Mouse (Mus musculus) forebrain, embryonic 10.5 days (tissue): Measurements from ENCODE around the gene Abcd3. TPM values are rescaled to one million over a fixed set of nuclear protein-coding genes. Genes with fewer than 3 reads are reported as not detected.

Experiments
- DNase-seq: peaks from one replicate; pipeline ENCODE4 v3.0.0-alpha.2; 2017; ENCODE audit warnings: low spot score; ENCODE audit errors: extremely low spot score
- H3K27ac ChIP-seq: fragments of 300-500 bp; sonication (generic); 2 replicates; pipeline ENCODE4 v1.5.1; 2016; ENCODE audit warnings: mild to moderate bottlenecking
- H3K27me3 ChIP-seq: fragments of 300-500 bp; sonication (generic); 2 replicates; pipeline ENCODE4 v1.6.1; 2016; ENCODE audit warnings: mild to moderate bottlenecking; ENCODE audit not compliant: poor library complexity, severe bottlenecking
- H3K36me3 ChIP-seq: fragments of 300-500 bp; sonication (generic); replicated peaks from 2 replicates; pipeline ENCODE4 v1.6.1; 2016; ENCODE audit warnings: mild to moderate bottlenecking, moderate library complexity
- H3K4me1 ChIP-seq: fragments of 300-500 bp; sonication (generic); 2 replicates; pipeline ENCODE4 v1.6.1; 2016
- H3K4me3 ChIP-seq: fragments of 300-500 bp; sonication (generic); 2 replicates; pipeline ENCODE4 v1.5.1; 2016; ENCODE audit warnings: mild to moderate bottlenecking, moderate library complexity
- H3K9me3 ChIP-seq: fragments of 300-500 bp; sonication (generic); 2 replicates; pipeline ENCODE4 v1.6.1; 2016; ENCODE audit warnings: mild to moderate bottlenecking, moderate library complexity
- WGBS: fragments of 180-500 bp; shearing (Covaris S2); methylation state at CpG from one replicate; pipeline ENCODE4 v1.1.7; 2016; 5-methylcytosine and 5-hydroxymethylcytosine counted together
- polyA plus RNA-seq: library from polyadenylated mRNA; unstranded; fragments of >200 nt; fragmentation: Nextera tagmentation; extraction: Ambion mirVana; gene quantifications from 2 replicates; pipeline ENCODE4 v1.2.1, GENCODE M21; 2016

Abcd3 gene
- polyA plus RNA-seq = 45.6 and 46.6 TPM in 2 replicates

- DNase-seq = peak; percentile 89
- H3K4me1 ChIP-seq = peaks cover 21% of the 10 kb centered on the region
- H3K9me3 ChIP-seq = no peaks in the 10 kb centered on the region
- no peaks in the 10 kb centered on the region for H3K27me3 ChIP-seq
- WGBS = under 1% methylated on average over 73 of the region's 99 CpGs
- H3K27ac ChIP-seq = peak within 1 kb of the TSS; percentile 98
- H3K36me3 ChIP-seq = no peaks in the 10 kb centered on the region
- H3K4me3 ChIP-seq = peak within 1 kb of the TSS; percentile 78
Observed at GRCm38 (mm10) chr3:121814877-121815548, at the start of gene Abcd3. Gene Abcd3, minus strand, starts transcription at chr3:121815302.

GRCm38 (mm10) chr3:121859142-121859541 lies 44.0 kb upstream of the Abcd3 start:
- Histone ChIP-seq H3K27me3 (no peaks in the 10 kb centered on the region), H3K4me3 (no peak overlapping the region), H3K27ac (no peak overlapping the region), H3K9me3 (no peaks in the 10 kb centered on the region), H3K4me1 (peaks cover 10% of the 10 kb centered on the region), H3K36me3 (no peaks in the 10 kb centered on the region)
- DNase-seq = no peak
- WGBS = 30% methylated on average over 5 of the region's 5 CpGs

- 95% methylated on average over 4 of the region's 4 CpGs for WGBS
- Histone ChIP-seq H3K36me3 (no peaks in the 10 kb centered on the region), H3K27ac (no peak overlapping the region), H3K27me3 (no peaks in the 10 kb centered on the region), H3K9me3 (no peaks in the 10 kb centered on the region), H3K4me3 (no peak overlapping the region), H3K4me1 (peaks cover 14% of the 10 kb centered on the region)
- DNase-seq = no peak
Observed at GRCm38 (mm10) chr3:121856131-121856530, 41.0 kb upstream of the Abcd3 start.

GRCm38 (mm10) chr3:121853781-121854520 lies 38.8 kb upstream of the Abcd3 start:
- Histone ChIP-seq H3K27me3 (no peaks in the 10 kb centered on the region), H3K4me3 (no peak overlapping the region), H3K36me3 (no peaks in the 10 kb centered on the region), H3K4me1 (peaks cover 10% of the 10 kb centered on the region), H3K27ac (no peak overlapping the region), H3K9me3 (no peaks in the 10 kb centered on the region)
- WGBS = 80% methylated on average over 5 of the region's 5 CpGs
- no peak for DNase-seq

GRCm38 (mm10) chr3:121852074-121852826 lies 37.1 kb upstream of the Abcd3 start:
- no peaks in the 10 kb centered on the region for H3K9me3 ChIP-seq
- no peak overlapping the region for H3K27ac ChIP-seq
- H3K4me3 ChIP-seq = no peak overlapping the region
- DNase-seq = no peak
- no peaks in the 10 kb centered on the region for H3K36me3 ChIP-seq
- 53% methylated on average over 4 of the region's 4 CpGs for WGBS
- no peaks in the 10 kb centered on the region for H3K27me3 ChIP-seq
- peaks cover 7% of the 10 kb centered on the region for H3K4me1 ChIP-seq

GRCm38 (mm10) chr3:121851006-121851405 lies 35.9 kb upstream of the Abcd3 start:
- Histone ChIP-seq H3K27ac (no peak overlapping the region), H3K4me3 (no peak overlapping the region), H3K4me1 (peaks cover 14% of the 10 kb centered on the region), H3K9me3 (no peaks in the 10 kb centered on the region), H3K36me3 (no peaks in the 10 kb centered on the region), H3K27me3 (no peaks in the 10 kb centered on the region)
- DNase-seq = no peak
- whole genome bisulfite sequencing = 93% methylated on average over 3 of the region's 3 CpGs

- WGBS = 94% methylated on average over 4 of the region's 4 CpGs
- Histone ChIP-seq H3K4me3 (no peak overlapping the region), H3K27me3 (no peaks in the 10 kb centered on the region), H3K27ac (no peak overlapping the region), H3K4me1 (peaks cover 14% of the 10 kb centered on the region), H3K36me3 (no peaks in the 10 kb centered on the region), H3K9me3 (no peaks in the 10 kb centered on the region)
- DNase-seq = no peak
Observed at GRCm38 (mm10) chr3:121850381-121850780, 35.3 kb upstream of the Abcd3 start.

GRCm38 (mm10) chr3:121847296-121847695 lies 32.2 kb upstream of the Abcd3 start:
- H3K27ac ChIP-seq = no peak overlapping the region
- H3K27me3 ChIP-seq = no peaks in the 10 kb centered on the region
- DNase-seq = no peak
- H3K9me3 ChIP-seq = no peaks in the 10 kb centered on the region
- peaks cover 14% of the 10 kb centered on the region for H3K4me1 ChIP-seq
- H3K36me3 ChIP-seq = no peaks in the 10 kb centered on the region
- H3K4me3 ChIP-seq = no peak overlapping the region

- Histone ChIP-seq H3K27me3 (no peaks in the 10 kb centered on the region), H3K27ac (no peak overlapping the region), H3K36me3 (no peaks in the 10 kb centered on the region), H3K4me1 (peaks cover 10% of the 10 kb centered on the region), H3K4me3 (no peak overlapping the region), H3K9me3 (no peaks in the 10 kb centered on the region)
- WGBS = 95% methylated on average over 6 of the region's 6 CpGs
- DNase-seq = no peak
Observed at GRCm38 (mm10) chr3:121844658-121845057, 29.6 kb upstream of the Abcd3 start.

GRCm38 (mm10) chr3:121844013-121844412 lies 28.9 kb upstream of the Abcd3 start:
- Histone ChIP-seq H3K36me3 (no peaks in the 10 kb centered on the region), H3K4me3 (no peak overlapping the region), H3K4me1 (peaks cover 10% of the 10 kb centered on the region), H3K9me3 (no peaks in the 10 kb centered on the region), H3K27ac (no peak overlapping the region), H3K27me3 (no peaks in the 10 kb centered on the region)
- no peak for DNase-seq
- 82% methylated on average over 3 of the region's 3 CpGs for WGBS

- Histone ChIP-seq H3K4me3 (no peak overlapping the region), H3K9me3 (no peaks in the 10 kb centered on the region), H3K36me3 (no peaks in the 10 kb centered on the region), H3K27ac (no peak overlapping the region), H3K27me3 (no peaks in the 10 kb centered on the region), H3K4me1 (peaks cover 10% of the 10 kb centered on the region)
- WGBS = 92% methylated on average over 5 of the region's 5 CpGs
- no peak for DNase-seq
Observed at GRCm38 (mm10) chr3:121843254-121843653, 28.2 kb upstream of the Abcd3 start.

GRCm38 (mm10) chr3:121842306-121842860 lies 27.3 kb upstream of the Abcd3 start:
- H3K4me3 ChIP-seq = no peak overlapping the region
- no peak for DNase-seq
- 87% methylated on average over 7 of the region's 7 CpGs for WGBS
- H3K27me3 ChIP-seq = no peaks in the 10 kb centered on the region
- no peak overlapping the region for H3K27ac ChIP-seq
- no peaks in the 10 kb centered on the region for H3K36me3 ChIP-seq
- no peaks in the 10 kb centered on the region for H3K9me3 ChIP-seq
- H3K4me1 ChIP-seq = peaks cover 9% of the 10 kb centered on the region
